Mouse (Mus musculus): ENCODE results near the gene Vmn1r208. TPM values are rescaled to one million over a fixed set of nuclear protein-coding genes. Genes with fewer than 3 reads are reported as not detected.

Gene Vmn1r208
- not detected for polyA plus RNA-seq (2014; fragmentation: Illumina TruSeq; extraction: RNeasy Lipid Tissue Mini Kit (QIAGEN cat#74804); ENCODE audit: low replicate concordance)

GRCm38 (mm10) chr13:22777300-22777699 lies at the start of gene Vmn1r208:
Vmn1r208 (minus strand) TSS chr13:22777400.

GRCm38 (mm10) chr13:22809582-22809981 lies 32.4 kb upstream of the Vmn1r208 start, which contains the start of gene Vmn1r209:
Vmn1r209 (minus strand) TSS chr13:22809682.

GRCm38 (mm10) chr13:22729529-22729928 lies 47.7 kb downstream of the Vmn1r208 start, which contains the start of gene Vmn1r207-ps:
Vmn1r207-ps (minus strand) TSS chr13:22729629.

Other genes with a start within 250 kb of the Vmn1r208 start
- not detected for gene Vmn1r204, start 224.2 kb downstream of the Vmn1r208 start, polyA plus RNA-seq (2014; fragmentation: Illumina TruSeq; extraction: RNeasy Lipid Tissue Mini Kit (QIAGEN cat#74804); ENCODE audit: low replicate concordance)
- not detected for gene Vmn1r205, start 184.4 kb downstream of the Vmn1r208 start, polyA plus RNA-seq (2014; fragmentation: Illumina TruSeq; extraction: RNeasy Lipid Tissue Mini Kit (QIAGEN cat#74804); ENCODE audit: low replicate concordance)
- gene Vmn1r206, start 153.1 kb downstream of the Vmn1r208 start, polyA plus RNA-seq (2014; fragmentation: Illumina TruSeq; extraction: RNeasy Lipid Tissue Mini Kit (QIAGEN cat#74804); ENCODE audit: low replicate concordance) = not detected
- gene Vmn1r207-ps, start 47.8 kb downstream of the Vmn1r208 start, polyA plus RNA-seq (2014; fragmentation: Illumina TruSeq; extraction: RNeasy Lipid Tissue Mini Kit (QIAGEN cat#74804); ENCODE audit: low replicate concordance) = not detected
- not detected for gene Vmn1r209, start 32.3 kb upstream of the Vmn1r208 start, polyA plus RNA-seq (2014; fragmentation: Illumina TruSeq; extraction: RNeasy Lipid Tissue Mini Kit (QIAGEN cat#74804); ENCODE audit: low replicate concordance)
- gene Vmn1r210, start 53.9 kb upstream of the Vmn1r208 start, polyA plus RNA-seq (2014; fragmentation: Illumina TruSeq; extraction: RNeasy Lipid Tissue Mini Kit (QIAGEN cat#74804); ENCODE audit: low replicate concordance) = not detected
- not detected for gene Vmn1r211, start 80.2 kb upstream of the Vmn1r208 start, polyA plus RNA-seq (2014; fragmentation: Illumina TruSeq; extraction: RNeasy Lipid Tissue Mini Kit (QIAGEN cat#74804); ENCODE audit: low replicate concordance)
- not detected for gene Vmn1r212, start 106.8 kb upstream of the Vmn1r208 start, polyA plus RNA-seq (2014; fragmentation: Illumina TruSeq; extraction: RNeasy Lipid Tissue Mini Kit (QIAGEN cat#74804); ENCODE audit: low replicate concordance)
- gene Vmn1r213, start 230.3 kb upstream of the Vmn1r208 start, polyA plus RNA-seq (2014; fragmentation: Illumina TruSeq; extraction: RNeasy Lipid Tissue Mini Kit (QIAGEN cat#74804); ENCODE audit: low replicate concordance) = not detected